Comparison of ENCODE assay signal across 25 mouse cellular contexts in genomic region chr1:184504663-184505062, GRCm38 (mm10).
DNase-seq lines count a peak whose midpoint lies in the region; ATAC-seq and TF ChIP-seq lines count a peak whose summit lies in the region.
"Had no signal": no experiment of that assay in that cellular context is flagged by ENCODE, and none has a peak within 500 bp of the region (broad histone marks: within the 10 kb centered on the region; RNA-seq: fewer than 3 reads in every experiment).

No protein-coding gene starts in this region.

- no peak overlapping the region for H3K4me2 ChIP-seq in lung, embryonic 15.5 days
- no peak overlapping the region for H3K4me2 ChIP-seq in midbrain, embryonic 11.5 days
- no peak overlapping the region for H3K4me2 ChIP-seq in midbrain, embryonic 16.5 days (ENCODE audit: low read length)
- H3K4me2 ChIP-seq in intestine, postnatal 0 days (replicated peaks; ENCODE audit: low read depth): no peak overlapping the region
- H3K4me2 ChIP-seq in kidney, embryonic 14.5 days (replicated peaks; ENCODE audit: low read depth, low read length): no peak overlapping the region
- H3K4me2 ChIP-seq: embryonic facial prominence, embryonic 13.5 days; embryonic facial prominence, embryonic 15.5 days; forebrain, embryonic 12.5 days had no signal

- 76% methylated on average over 4 of the region's 4 CpGs for WGBS in lung, embryonic 15.5 days
- WGBS in midbrain, embryonic 11.5 days: 88% methylated on average over 4 of the region's 4 CpGs
- WGBS in midbrain, embryonic 16.5 days: 85% methylated on average over 4 of the region's 4 CpGs
- WGBS in intestine, postnatal 0 days: 81% methylated on average over 4 of the region's 4 CpGs
- WGBS in kidney, embryonic 14.5 days: 78% methylated on average over 4 of the region's 4 CpGs

- peak overlapping the region; percentile 10 for H3K27ac ChIP-seq in lung, embryonic 15.5 days
- H3K27ac ChIP-seq in midbrain, embryonic 11.5 days (ENCODE audit: low read depth, low read length): no peak overlapping the region
- no peak overlapping the region for H3K27ac ChIP-seq in midbrain, embryonic 16.5 days (ENCODE audit: low read length)
- no peak overlapping the region for H3K27ac ChIP-seq in intestine, postnatal 0 days (ENCODE audit: low read depth, low read length)
- no peak overlapping the region for H3K27ac ChIP-seq in kidney, embryonic 14.5 days (ENCODE audit: low read depth, low read length)
- H3K27ac ChIP-seq: embryonic facial prominence, embryonic 13.5 days; embryonic facial prominence, embryonic 15.5 days; forebrain, embryonic 10.5 days; forebrain, embryonic 12.5 days had no signal

- H3K9ac ChIP-seq in lung, embryonic 15.5 days: no peak overlapping the region
- no peak overlapping the region for H3K9ac ChIP-seq in midbrain, embryonic 11.5 days (ENCODE audit: low read length)
- no peak overlapping the region for H3K9ac ChIP-seq in midbrain, embryonic 16.5 days (ENCODE audit: low read depth, low read length)
- H3K9ac ChIP-seq in intestine, postnatal 0 days (ENCODE audit: low read depth, low read length): no peak overlapping the region
- H3K9ac ChIP-seq in kidney, embryonic 14.5 days (ENCODE audit: low read depth, low read length): no peak overlapping the region
- H3K9ac ChIP-seq: embryonic facial prominence, embryonic 13.5 days; embryonic facial prominence, embryonic 15.5 days; forebrain, embryonic 12.5 days had no signal

- no peak for ATAC-seq in lung, embryonic 15.5 days (ENCODE audit: borderline replicate concordance, extremely low read depth, low FRiP score, low TSS enrichment)
- ATAC-seq in midbrain, embryonic 11.5 days (ENCODE audit: low FRiP score): no peak
- ATAC-seq in midbrain, embryonic 16.5 days: no peak
- peak; percentile 26; the same call in 1 of the 2 replicates for ATAC-seq in megakaryocyte progenitor cell, adult 5-6 weeks (replicated peaks; ENCODE audit: poor library complexity)
- no peak for ATAC-seq in intestine, postnatal 0 days
- ATAC-seq in kidney, embryonic 14.5 days (ENCODE audit: low FRiP score, low TSS enrichment): no peak
- ATAC-seq: forebrain, embryonic 14.5 days; forebrain, embryonic 16.5 days had no signal

- H3K9me3 ChIP-seq in lung, embryonic 15.5 days: no peaks in the 10 kb centered on the region
- H3K9me3 ChIP-seq in midbrain, embryonic 11.5 days (ENCODE audit: control insufficient read depth, low read length): no peaks in the 10 kb centered on the region
- no peaks in the 10 kb centered on the region for H3K9me3 ChIP-seq in midbrain, embryonic 16.5 days (replicated peaks; ENCODE audit: control insufficient read depth, low read length, poor library complexity, severe bottlenecking)
- 0 out of 2 replicates have a peak, but pooled peaks cover 2% of the 10 kb centered on the region for H3K9me3 ChIP-seq in intestine, postnatal 0 days (ENCODE audit: control insufficient read depth)
- no peaks in the 10 kb centered on the region for H3K9me3 ChIP-seq in kidney, embryonic 14.5 days (ENCODE audit: control insufficient read depth, low read length)
- H3K9me3 ChIP-seq: embryonic facial prominence, embryonic 13.5 days; embryonic facial prominence, embryonic 15.5 days; forebrain, embryonic 10.5 days; forebrain, embryonic 12.5 days had no signal

- H3K27me3 ChIP-seq in lung, embryonic 15.5 days: no peaks in the 10 kb centered on the region
- H3K27me3 ChIP-seq in midbrain, embryonic 11.5 days (ENCODE audit: control insufficient read depth, insufficient read depth, low read length): no peaks in the 10 kb centered on the region
- no peaks in the 10 kb centered on the region for H3K27me3 ChIP-seq in midbrain, embryonic 16.5 days (ENCODE audit: control insufficient read depth, insufficient read depth, low read depth, low read length)
- H3K27me3 ChIP-seq in intestine, postnatal 0 days (replicated peaks; ENCODE audit: control insufficient read depth, insufficient read depth, low read length): no peaks in the 10 kb centered on the region
- H3K27me3 ChIP-seq in kidney, embryonic 14.5 days (ENCODE audit: control insufficient read depth, insufficient read depth, low read length): no peaks in the 10 kb centered on the region
- H3K27me3 ChIP-seq: embryonic facial prominence, embryonic 13.5 days; embryonic facial prominence, embryonic 15.5 days; forebrain, embryonic 12.5 days had no signal

- H3K4me1 ChIP-seq in lung, embryonic 15.5 days: peaks cover 17% of the 10 kb centered on the region
- H3K4me1 ChIP-seq in midbrain, embryonic 11.5 days (ENCODE audit: control insufficient read depth, insufficient read depth, low read length): no peaks in the 10 kb centered on the region
- H3K4me1 ChIP-seq in midbrain, embryonic 16.5 days (ENCODE audit: control insufficient read depth, insufficient read depth, low read length): no peaks in the 10 kb centered on the region; the same call in 1 of the 2 replicates
- no peaks in the 10 kb centered on the region for H3K4me1 ChIP-seq in intestine, postnatal 0 days (replicated peaks; ENCODE audit: control insufficient read depth, insufficient read depth, low read length)
- no peaks in the 10 kb centered on the region for H3K4me1 ChIP-seq in kidney, embryonic 14.5 days (ENCODE audit: control insufficient read depth, insufficient read depth, low read length)
- H3K4me1 ChIP-seq: embryonic facial prominence, embryonic 15.5 days; forebrain, embryonic 10.5 days; forebrain, embryonic 12.5 days had no signal

- DNase-seq in lung, postnatal 36 days: no peak
- DNase-seq in midbrain, embryonic 11.5 days (ENCODE audit: low spot score, missing footprints): peak; percentile 31
- peak; percentile 8 for DNase-seq in gonadal fat pad, adult 2 months (ENCODE audit: low read depth)
- DNase-seq: adrenal gland, adult 8-10 months; adrenal gland, postnatal 14 days; adrenal gland, postnatal 36 days; cerebellum, adult 11 months; cerebellum, adult 18-20 months; cerebellum, adult 8-10 months; cerebellum, adult 9-11 months; cerebellum, postnatal 14 days; cerebellum, postnatal 36 days; embryo, embryonic 11 days had no signal

- TF ChIP-seq CTCF in intestine, postnatal 0 days (IDR thresholded peaks at IDR 0.05; ENCODE audit: low read depth): no peak

- H3K4me3 ChIP-seq in lung, embryonic 15.5 days: no peak overlapping the region
- no peak overlapping the region for H3K4me3 ChIP-seq in midbrain, embryonic 11.5 days (ENCODE audit: low read depth, low read length)
- no peak overlapping the region for H3K4me3 ChIP-seq in midbrain, embryonic 16.5 days (ENCODE audit: low read depth, low read length)
- no peak overlapping the region for H3K4me3 ChIP-seq in intestine, postnatal 0 days (ENCODE audit: low read depth, low read length)
- no peak overlapping the region for H3K4me3 ChIP-seq in kidney, embryonic 14.5 days (ENCODE audit: low read length)
- H3K4me3 ChIP-seq: embryonic facial prominence, embryonic 13.5 days; embryonic facial prominence, embryonic 15.5 days; erythroblast, embryonic 14.5 days; forebrain, embryonic 10.5 days; forebrain, embryonic 12.5 days had no signal

- no peaks in the 10 kb centered on the region for H3K36me3 ChIP-seq in lung, embryonic 15.5 days
- H3K36me3 ChIP-seq in midbrain, embryonic 11.5 days (ENCODE audit: control insufficient read depth, insufficient read depth, low read length): no peaks in the 10 kb centered on the region
- no peaks in the 10 kb centered on the region for H3K36me3 ChIP-seq in midbrain, embryonic 16.5 days (ENCODE audit: control insufficient read depth, insufficient read depth, low read length)
- H3K36me3 ChIP-seq in intestine, postnatal 0 days (ENCODE audit: control insufficient read depth, insufficient read depth): no peaks in the 10 kb centered on the region
- H3K36me3 ChIP-seq in kidney, embryonic 14.5 days (ENCODE audit: control insufficient read depth, insufficient read depth, low read length): no peaks in the 10 kb centered on the region
- H3K36me3 ChIP-seq: embryonic facial prominence, embryonic 13.5 days; embryonic facial prominence, embryonic 15.5 days; forebrain, embryonic 10.5 days; forebrain, embryonic 12.5 days had no signal
